Mouse (Mus musculus) stomach, postnatal 0 days (tissue): ENCODE results near the gene Hydin.

Experiments
- CTCF ChIP-seq: IDR thresholded peaks from 2 replicates; pipeline ENCODE4 v1.5.1; 2016; ENCODE audit warnings: antibody characterized with exemption, low read depth, mild to moderate bottlenecking, moderate library complexity
- EP300 ChIP-seq: optimal IDR thresholded peaks from 2 replicates; pipeline ENCODE3; 2016; ENCODE audit warnings: antibody characterized with exemption

GRCm38 (mm10) chr8:110654075-110655060 lies 387.6 kb downstream of the Hydin start:
- TF ChIP-seq EP300 (no peak), CTCF (no peak)
